ENCODE assay signal across 7 mouse cellular contexts in the genomic region with DNA sequence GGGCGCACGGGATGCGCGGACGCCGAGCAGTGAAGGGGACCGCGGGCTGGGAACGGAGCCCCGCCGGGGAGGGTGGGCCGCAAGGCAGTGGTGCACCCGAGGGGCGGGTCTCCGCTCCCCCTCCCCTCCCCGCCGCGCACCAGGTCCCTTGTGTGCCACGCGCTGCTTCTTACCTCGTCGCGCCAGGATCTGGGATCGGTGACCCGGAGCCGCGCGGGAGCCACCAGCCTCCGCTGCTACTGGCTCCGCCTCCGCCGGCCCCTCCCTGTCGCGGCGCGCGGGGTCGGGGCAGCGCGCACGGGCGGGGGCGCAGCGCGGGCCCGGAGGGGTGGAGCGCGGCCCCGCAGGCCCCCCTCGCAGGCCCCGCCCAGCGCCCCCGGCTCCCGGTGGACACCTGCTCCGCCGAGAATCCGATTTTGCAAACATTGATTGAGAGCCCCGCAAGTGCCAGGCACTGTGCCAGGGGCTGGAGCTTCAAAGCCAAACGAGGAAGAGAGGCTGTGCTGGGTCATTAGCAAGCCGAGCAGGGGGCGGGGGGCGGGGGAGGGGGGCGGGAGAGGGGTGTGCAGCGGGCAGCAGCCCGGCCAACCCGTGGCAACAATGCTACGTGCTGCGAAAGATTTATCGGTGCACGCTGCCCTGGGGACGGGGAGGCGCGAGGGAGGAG. TPM values are rescaled to one million over a fixed set of nuclear protein-coding genes. Genes with fewer than 3 reads are reported as not detected.
DNase-seq lines count a peak whose midpoint lies in the region; ATAC-seq lines count a peak whose summit lies in the region.

No protein-coding gene starts in this region.

- H3K4me3 ChIP-seq in intestine, embryonic 15.5 days (replicated peaks): peak overlapping the region; percentile 65
- H3K4me3 ChIP-seq in limb, embryonic 10.5 days: peak overlapping the region; percentile 87
- peak overlapping the region; percentile 68 for H3K4me3 ChIP-seq in midbrain, embryonic 13.5 days (replicated peaks)
- H3K4me3 ChIP-seq in stomach, embryonic 14.5 days (ENCODE audit: low read depth, low read length): peak overlapping the region; percentile 67

- no peaks in the 10 kb centered on the region for H3K27me3 ChIP-seq in intestine, embryonic 15.5 days (replicated peaks)
- H3K27me3 ChIP-seq in limb, embryonic 10.5 days (ENCODE audit: low read depth, poor library complexity, severe bottlenecking): 0 out of 2 replicates have a peak, but pooled peaks cover 4% of the 10 kb centered on the region
- H3K27me3 ChIP-seq in midbrain, embryonic 13.5 days: 0 out of 2 replicates have a peak, but pooled peaks cover 4% of the 10 kb centered on the region
- H3K27me3 ChIP-seq in stomach, embryonic 14.5 days (ENCODE audit: control insufficient read depth, insufficient read depth, low read length): no peaks in the 10 kb centered on the region

- ATAC-seq in granulocyte monocyte progenitor cell, adult 5-6 weeks (replicated peaks; ENCODE audit: poor library complexity, severe bottlenecking): peak; percentile 52
- peak; percentile 94 for ATAC-seq in intestine, embryonic 15.5 days
- ATAC-seq in midbrain, embryonic 13.5 days: peak; percentile 91
- peak; percentile 90 for ATAC-seq in stomach, embryonic 14.5 days (ENCODE audit: insufficient number of reproducible peaks, insufficient read depth, low FRiP score, low read depth)

- H3K4me1 ChIP-seq in intestine, embryonic 15.5 days (replicated peaks): peaks cover 17% of the 10 kb centered on the region
- H3K4me1 ChIP-seq in limb, embryonic 10.5 days: peaks cover 42% of the 10 kb centered on the region
- peaks cover 47% of the 10 kb centered on the region for H3K4me1 ChIP-seq in midbrain, embryonic 13.5 days (replicated peaks)
- H3K4me1 ChIP-seq in stomach, embryonic 14.5 days (ENCODE audit: control insufficient read depth, insufficient read depth, low read length): peaks cover 13% of the 10 kb centered on the region; the same call in 1 of the 2 replicates

- H3K9me3 ChIP-seq in intestine, embryonic 15.5 days: no peaks in the 10 kb centered on the region
- H3K9me3 ChIP-seq in limb, embryonic 10.5 days (replicated peaks): no peaks in the 10 kb centered on the region
- H3K9me3 ChIP-seq in midbrain, embryonic 13.5 days: no peaks in the 10 kb centered on the region
- H3K9me3 ChIP-seq in stomach, embryonic 14.5 days (ENCODE audit: control insufficient read depth, low read depth, low read length): no peaks in the 10 kb centered on the region

- peak overlapping the region; percentile 71 for H3K27ac ChIP-seq in intestine, embryonic 15.5 days
- H3K27ac ChIP-seq in limb, embryonic 10.5 days: peak overlapping the region; percentile 92
- H3K27ac ChIP-seq in midbrain, embryonic 13.5 days: peak overlapping the region; percentile 93
- H3K27ac ChIP-seq in stomach, embryonic 14.5 days (ENCODE audit: low read length): peak overlapping the region; percentile 76

- H3K36me3 ChIP-seq in intestine, embryonic 15.5 days: no peaks in the 10 kb centered on the region
- peaks cover 35% of the 10 kb centered on the region for H3K36me3 ChIP-seq in limb, embryonic 10.5 days
- H3K36me3 ChIP-seq in midbrain, embryonic 13.5 days: peaks cover 12% of the 10 kb centered on the region
- no peaks in the 10 kb centered on the region for H3K36me3 ChIP-seq in stomach, embryonic 14.5 days (ENCODE audit: control insufficient read depth, insufficient read depth, low read length)

- peak overlapping the region; percentile 94 for H3K4me2 ChIP-seq in intestine, embryonic 15.5 days (replicated peaks)
- H3K4me2 ChIP-seq in midbrain, embryonic 13.5 days (replicated peaks): peak overlapping the region; percentile 76
- H3K4me2 ChIP-seq in stomach, embryonic 14.5 days (replicated peaks; ENCODE audit: low read depth, low read length): peak overlapping the region; percentile 93

- peak overlapping the region; percentile 76 for H3K9ac ChIP-seq in intestine, embryonic 15.5 days
- H3K9ac ChIP-seq in midbrain, embryonic 13.5 days (replicated peaks): peak overlapping the region; percentile 82
- H3K9ac ChIP-seq in stomach, embryonic 14.5 days (replicated peaks; ENCODE audit: low read depth, low read length): peak overlapping the region; percentile 68

- WGBS in intestine, embryonic 15.5 days: under 1% methylated on average over 44 of the region's 73 CpGs
- 2% methylated on average over 49 of the region's 73 CpGs for WGBS in limb, embryonic 10.5 days
- under 1% methylated on average over 61 of the region's 73 CpGs for WGBS in midbrain, embryonic 13.5 days
- under 1% methylated on average over 62 of the region's 73 CpGs for WGBS in stomach, embryonic 14.5 days

- peak; percentile 81 to 90 for DNase-seq in adrenal gland, postnatal 36 days
- peak; percentile 87 for DNase-seq in embryo, embryonic 10.5 days (ENCODE audit: low spot score)
- DNase-seq in limb, embryonic 10.5 days (ENCODE audit: low spot score): peak; percentile 88

RNA-seq across cellular contexts. Expression of a gene that starts 1.4 kb away (rescaled TPM):
- total RNA-seq in adrenal gland, postnatal 36 days (2021): 10 to 100 TPM in 1 of 2 experiments, 1 to 10 TPM in 1; 5.3 to 17.3 TPM
- not detected in 2 replicates for total RNA-seq in granulocyte monocyte progenitor cell, adult 5-6 weeks (2014; fragmentation: Nextera tagmentation)
- not detected in 2 replicates for total RNA-seq in granulocyte monocyte progenitor cell, adult 5-6 weeks (2017)
- polyA plus RNA-seq in intestine, embryonic 15.5 days (2015; fragmentation: Nextera tagmentation; extraction: Ambion mirVana): 7.6 and 7.9 TPM in 2 replicates
- polyA plus RNA-seq in limb, embryonic 10.5 days (2016; fragmentation: Nextera tagmentation; extraction: Ambion mirVana): 17.7 and 18.4 TPM in 2 replicates
- 45.3 and 46.4 TPM in 2 replicates for polyA plus RNA-seq in midbrain, embryonic 13.5 days (2015; fragmentation: Nextera tagmentation; extraction: Ambion mirVana)
- polyA plus RNA-seq in stomach, embryonic 14.5 days (2014; fragmentation: Nextera tagmentation; extraction: Ambion mirVana): 7.1 and 9.4 TPM in 2 replicates

RNA-seq across cellular contexts. Expression of a gene that starts 14.5 kb away (rescaled TPM):
- 10 to 100 TPM; 40.3 to 48.6 TPM for total RNA-seq in adrenal gland, postnatal 36 days (2021)
- total RNA-seq in granulocyte monocyte progenitor cell, adult 5-6 weeks (2014; fragmentation: Nextera tagmentation): 0.26 and 1.1 TPM in 2 replicates
- total RNA-seq in granulocyte monocyte progenitor cell, adult 5-6 weeks (2017): 0.36 and 2.0 TPM in 2 replicates
- 0.98 and 1.6 TPM in 2 replicates for polyA plus RNA-seq in intestine, embryonic 15.5 days (2015; fragmentation: Nextera tagmentation; extraction: Ambion mirVana)
- 0.38 and 0.45 TPM in 2 replicates for polyA plus RNA-seq in limb, embryonic 10.5 days (2016; fragmentation: Nextera tagmentation; extraction: Ambion mirVana)
- polyA plus RNA-seq in midbrain, embryonic 13.5 days (2015; fragmentation: Nextera tagmentation; extraction: Ambion mirVana): 0.32 and 0.40 TPM in 2 replicates
- 1.1 and 1.2 TPM in 2 replicates for polyA plus RNA-seq in stomach, embryonic 14.5 days (2014; fragmentation: Nextera tagmentation; extraction: Ambion mirVana)

RNA-seq across cellular contexts. Expression of a gene that starts 40.0 kb away (rescaled TPM):
- total RNA-seq in adrenal gland, postnatal 36 days (2021): 100 to 1,000 TPM in 1 of 2 experiments, 10 to 100 TPM in 1; 98.6 to 132 TPM
- 3.9 and 4.3 TPM in 2 replicates for total RNA-seq in granulocyte monocyte progenitor cell, adult 5-6 weeks (2014; fragmentation: Nextera tagmentation)
- total RNA-seq in granulocyte monocyte progenitor cell, adult 5-6 weeks (2017): 0.95 and 1.1 TPM in 2 replicates
- polyA plus RNA-seq in intestine, embryonic 15.5 days (2015; fragmentation: Nextera tagmentation; extraction: Ambion mirVana): 25.6 and 26.5 TPM in 2 replicates
- polyA plus RNA-seq in limb, embryonic 10.5 days (2016; fragmentation: Nextera tagmentation; extraction: Ambion mirVana): 9.2 TPM in 2 replicates
- 11.3 and 11.8 TPM in 2 replicates for polyA plus RNA-seq in midbrain, embryonic 13.5 days (2015; fragmentation: Nextera tagmentation; extraction: Ambion mirVana)
- 25.3 and 27.3 TPM in 2 replicates for polyA plus RNA-seq in stomach, embryonic 14.5 days (2014; fragmentation: Nextera tagmentation; extraction: Ambion mirVana)

RNA-seq across cellular contexts. Expression of a gene that starts 42.7 kb away (rescaled TPM):
- not detected for total RNA-seq in adrenal gland, postnatal 36 days (2021)
- total RNA-seq in granulocyte monocyte progenitor cell, adult 5-6 weeks (2014; fragmentation: Nextera tagmentation): not detected in 2 replicates
- not detected in 2 replicates for total RNA-seq in granulocyte monocyte progenitor cell, adult 5-6 weeks (2017)
- not detected in 2 replicates for polyA plus RNA-seq in intestine, embryonic 15.5 days (2015; fragmentation: Nextera tagmentation; extraction: Ambion mirVana)
- not detected in 2 replicates for polyA plus RNA-seq in limb, embryonic 10.5 days (2016; fragmentation: Nextera tagmentation; extraction: Ambion mirVana)
- polyA plus RNA-seq in midbrain, embryonic 13.5 days (2015; fragmentation: Nextera tagmentation; extraction: Ambion mirVana): not detected in 2 replicates
- polyA plus RNA-seq in stomach, embryonic 14.5 days (2014; fragmentation: Nextera tagmentation; extraction: Ambion mirVana): not detected in 2 replicates

Comparison
In these comparisons a context has a peak if more than half of its experiments do, and no peak if none do; other contexts are left out.
1. Peak in every context shown above with its lines: DNase-seq, ATAC-seq, H3K4me3 ChIP-seq and H3K27ac ChIP-seq.